Mouse (Mus musculus): ENCODE measurements at regions not wholly inside any gene's neighbourhood (a gene's known extent, or its start where the extent isn't known, plus 50 kb on each side); places are given as distances from the start of the nearest gene placed in this dataset.

GRCm38 (mm10) chr1:169024531-169024930 lies 506.7 kb downstream of the Nuf2 start:
- Histone ChIP-seq H3K36me3 (ENCODE audit: control insufficient read depth, insufficient read depth, low read length) (no peaks in the 10 kb centered on the region), H3K4me2 (ENCODE audit: low read depth, low read length) (no peak overlapping the region), H3K27ac (ENCODE audit: low read length) (no peak overlapping the region), H3K4me1 (replicated peaks; ENCODE audit: control insufficient read depth, insufficient read depth, low read length) (no peaks in the 10 kb centered on the region), H3K9me3 (ENCODE audit: control insufficient read depth, low read length) (no peaks in the 10 kb centered on the region), H3K4me3 (ENCODE audit: low read length) (no peak overlapping the region), H3K27me3 (ENCODE audit: control insufficient read depth, insufficient read depth, low read depth, low read length) (no peaks in the 10 kb centered on the region), H3K9ac (ENCODE audit: low read length) (no peak overlapping the region)
- 81% methylated on average over 4 of the region's 4 CpGs for WGBS
- ATAC-seq (ENCODE audit: low read depth), result no peak

GRCm38 (mm10) chr1:168991506-168992244 lies 539.6 kb downstream of the Nuf2 start:
- Histone ChIP-seq H3K27me3 (ENCODE audit: control insufficient read depth, insufficient read depth, low read depth, low read length) (no peaks in the 10 kb centered on the region), H3K4me2 (ENCODE audit: low read depth, low read length) (no peak overlapping the region), H3K27ac (ENCODE audit: low read length) (no peak overlapping the region), H3K9me3 (ENCODE audit: control insufficient read depth, low read length) (no peaks in the 10 kb centered on the region), H3K4me1 (replicated peaks; ENCODE audit: control insufficient read depth, insufficient read depth, low read length) (no peaks in the 10 kb centered on the region), H3K4me3 (ENCODE audit: low read length) (no peak overlapping the region), H3K36me3 (ENCODE audit: control insufficient read depth, insufficient read depth, low read length) (no peaks in the 10 kb centered on the region), H3K9ac (ENCODE audit: low read length) (no peak overlapping the region)
- WGBS, result 50% methylated on average over 14 of the region's 14 CpGs
- no peak for ATAC-seq (ENCODE audit: low read depth)

GRCm38 (mm10) chr1:168975037-168975698 lies 543.1 kb upstream of the Pbx1 start:
- H3K4me1 ChIP-seq (replicated peaks; ENCODE audit: control insufficient read depth, insufficient read depth, low read length), result no peaks in the 10 kb centered on the region
- 76% methylated on average over 8 of the region's 8 CpGs for WGBS
- no peak for ATAC-seq (ENCODE audit: low read depth)
- no peak overlapping the region for H3K4me2 ChIP-seq (ENCODE audit: low read depth, low read length)
- H3K9ac ChIP-seq (ENCODE audit: low read length), result no peak overlapping the region
- H3K27ac ChIP-seq (ENCODE audit: low read length), result no peak overlapping the region
- H3K27me3 ChIP-seq (ENCODE audit: control insufficient read depth, insufficient read depth, low read depth, low read length), result no peaks in the 10 kb centered on the region
- H3K9me3 ChIP-seq (ENCODE audit: control insufficient read depth, low read length), result no peaks in the 10 kb centered on the region
- no peak overlapping the region for H3K4me3 ChIP-seq (ENCODE audit: low read length)
- H3K36me3 ChIP-seq (ENCODE audit: control insufficient read depth, insufficient read depth, low read length), result no peaks in the 10 kb centered on the region

- Histone ChIP-seq H3K4me3 (ENCODE audit: low read length) (no peak overlapping the region), H3K9ac (ENCODE audit: low read length) (no peak overlapping the region), H3K27ac (ENCODE audit: low read length) (peak overlapping the region; percentile 1; the same call in 1 of the 2 replicates), H3K4me1 (replicated peaks; ENCODE audit: control insufficient read depth, insufficient read depth, low read length) (no peaks in the 10 kb centered on the region), H3K36me3 (ENCODE audit: control insufficient read depth, insufficient read depth, low read length) (no peaks in the 10 kb centered on the region), H3K4me2 (ENCODE audit: low read depth, low read length) (0 out of 2 replicates have a peak overlapping the region, but pooled peaks have one; percentile 15), H3K27me3 (ENCODE audit: control insufficient read depth, insufficient read depth, low read depth, low read length) (no peaks in the 10 kb centered on the region), H3K9me3 (ENCODE audit: control insufficient read depth, low read length) (no peaks in the 10 kb centered on the region)
- WGBS, result 27% methylated on average over 5 of the region's 5 CpGs
- peak; percentile 71 for ATAC-seq (ENCODE audit: low read depth)
These were observed 537.3 kb upstream of the Pbx1 start for GRCm38 (mm10) chr1:168969402-168969801.

- H3K27ac ChIP-seq (ENCODE audit: low read length), result no peak overlapping the region
- 62% methylated on average over 2 of the region's 2 CpGs for WGBS
- no peaks in the 10 kb centered on the region for H3K9me3 ChIP-seq (ENCODE audit: control insufficient read depth, low read length)
- H3K9ac ChIP-seq (ENCODE audit: low read length), result no peak overlapping the region
- H3K36me3 ChIP-seq (ENCODE audit: control insufficient read depth, insufficient read depth, low read length), result no peaks in the 10 kb centered on the region
- no peak for ATAC-seq (ENCODE audit: low read depth)
- H3K4me2 ChIP-seq (ENCODE audit: low read depth, low read length), result no peak overlapping the region
- no peaks in the 10 kb centered on the region for H3K4me1 ChIP-seq (replicated peaks; ENCODE audit: control insufficient read depth, insufficient read depth, low read length)
- H3K27me3 ChIP-seq (ENCODE audit: control insufficient read depth, insufficient read depth, low read depth, low read length), result no peaks in the 10 kb centered on the region
- no peak overlapping the region for H3K4me3 ChIP-seq (ENCODE audit: low read length)
These were observed 535.3 kb upstream of the Pbx1 start for GRCm38 (mm10) chr1:168967334-168967733.

- no peak overlapping the region for H3K27ac ChIP-seq (ENCODE audit: low read length)
- H3K4me1 ChIP-seq (replicated peaks; ENCODE audit: control insufficient read depth, insufficient read depth, low read length), result no peaks in the 10 kb centered on the region
- ATAC-seq (ENCODE audit: low read depth), result no peak
- H3K27me3 ChIP-seq (ENCODE audit: control insufficient read depth, insufficient read depth, low read depth, low read length), result no peaks in the 10 kb centered on the region
- WGBS, result 72% methylated on average over 6 of the region's 6 CpGs
- no peak overlapping the region for H3K4me2 ChIP-seq (ENCODE audit: low read depth, low read length)
- no peak overlapping the region for H3K4me3 ChIP-seq (ENCODE audit: low read length)
- no peak overlapping the region for H3K9ac ChIP-seq (ENCODE audit: low read length)
- H3K36me3 ChIP-seq (ENCODE audit: control insufficient read depth, insufficient read depth, low read length), result no peaks in the 10 kb centered on the region
- H3K9me3 ChIP-seq (ENCODE audit: control insufficient read depth, low read length), result no peaks in the 10 kb centered on the region
These were observed 532.4 kb upstream of the Pbx1 start for GRCm38 (mm10) chr1:168964467-168964904.

- Histone ChIP-seq H3K4me1 (replicated peaks; ENCODE audit: control insufficient read depth, insufficient read depth, low read length) (no peaks in the 10 kb centered on the region), H3K9ac (ENCODE audit: low read length) (no peak overlapping the region), H3K4me3 (ENCODE audit: low read length) (no peak overlapping the region), H3K36me3 (ENCODE audit: control insufficient read depth, insufficient read depth, low read length) (no peaks in the 10 kb centered on the region), H3K27me3 (ENCODE audit: control insufficient read depth, insufficient read depth, low read depth, low read length) (no peaks in the 10 kb centered on the region), H3K27ac (ENCODE audit: low read length) (no peak overlapping the region), H3K4me2 (ENCODE audit: low read depth, low read length) (no peak overlapping the region), H3K9me3 (ENCODE audit: control insufficient read depth, low read length) (no peaks in the 10 kb centered on the region)
- ATAC-seq (ENCODE audit: low read depth), result no peak
These were observed 518.9 kb upstream of the Pbx1 start for GRCm38 (mm10) chr1:168950947-168951346.

GRCm38 (mm10) chr1:168924100-168924815 lies 492.2 kb upstream of the Pbx1 start:
- no peak overlapping the region for H3K4me2 ChIP-seq (ENCODE audit: low read depth, low read length)
- no peak overlapping the region for H3K4me3 ChIP-seq (ENCODE audit: low read length)
- no peak overlapping the region for H3K9ac ChIP-seq (ENCODE audit: low read length)
- H3K9me3 ChIP-seq (ENCODE audit: control insufficient read depth, low read length), result no peaks in the 10 kb centered on the region
- no peaks in the 10 kb centered on the region for H3K36me3 ChIP-seq (ENCODE audit: control insufficient read depth, insufficient read depth, low read length)
- no peak overlapping the region for H3K27ac ChIP-seq (ENCODE audit: low read length)
- no peaks in the 10 kb centered on the region for H3K4me1 ChIP-seq (replicated peaks; ENCODE audit: control insufficient read depth, insufficient read depth, low read length)
- WGBS, result 85% methylated on average over 5 of the region's 5 CpGs
- ATAC-seq (ENCODE audit: low read depth), result no peak
- no peaks in the 10 kb centered on the region for H3K27me3 ChIP-seq (ENCODE audit: control insufficient read depth, insufficient read depth, low read depth, low read length)

- Histone ChIP-seq H3K9me3 (ENCODE audit: control insufficient read depth, low read length) (no peaks in the 10 kb centered on the region), H3K27me3 (ENCODE audit: control insufficient read depth, insufficient read depth, low read depth, low read length) (no peaks in the 10 kb centered on the region), H3K4me2 (ENCODE audit: low read depth, low read length) (no peak overlapping the region), H3K9ac (ENCODE audit: low read length) (no peak overlapping the region), H3K36me3 (ENCODE audit: control insufficient read depth, insufficient read depth, low read length) (no peaks in the 10 kb centered on the region), H3K27ac (ENCODE audit: low read length) (no peak overlapping the region), H3K4me1 (replicated peaks; ENCODE audit: control insufficient read depth, insufficient read depth, low read length) (no peaks in the 10 kb centered on the region), H3K4me3 (ENCODE audit: low read length) (no peak overlapping the region)
- no peak for ATAC-seq (ENCODE audit: low read depth)
- 83% methylated on average over 9 of the region's 9 CpGs for WGBS
These were observed 486.4 kb upstream of the Pbx1 start for GRCm38 (mm10) chr1:168918331-168919076.

All from lung, embryonic 16.5 days (tissue).